Mouse (Mus musculus) monocyte, adult 5-6 weeks (primary cell): ENCODE results near the gene Tnk1. TPM values are rescaled to one million over a fixed set of nuclear protein-coding genes. Genes with fewer than 3 reads are reported as not detected.

ENCODE experiments used
- ATAC-seq: fragments of 153-309, 156-312 bp; replicated peaks from 2 replicates; pipeline ENCODE4 v1.8.0; 2017; ENCODE audit warnings: mild to moderate bottlenecking; ENCODE audit not compliant: low TSS enrichment, insufficient number of reproducible peaks, severe bottlenecking, poor library complexity, low FRiP score
- total RNA-seq: library from RNA; stranded (forward); fragments of 200-1000, 200-491, 200-594 nt; gene quantifications from 3 replicates; pipeline ENCODE4 v1.2.3, GENCODE M21; 2017

Tnk1 gene
- total RNA-seq, 1 experiment from 2014 or later = not detected

DNA sequence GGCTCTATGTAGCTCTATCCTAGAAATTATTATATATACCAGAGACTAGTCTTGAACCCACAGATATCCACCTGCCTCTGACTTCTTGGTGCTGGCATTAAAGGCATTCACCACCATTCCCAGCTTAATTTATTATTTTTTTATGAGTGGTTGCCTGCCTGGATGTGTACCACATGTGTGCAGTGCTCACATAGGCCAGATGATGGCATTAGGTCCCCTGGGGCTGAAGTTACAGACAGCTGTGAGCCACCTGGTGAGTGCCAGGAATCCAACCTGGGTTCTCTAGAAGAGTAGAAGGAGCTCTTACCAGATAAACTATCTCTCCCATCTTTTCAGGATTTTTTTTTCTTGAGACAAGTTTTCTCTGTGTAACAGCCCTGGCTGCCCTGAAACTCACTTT is 48.2 kb downstream of the Tnk1 start:
- ATAC-seq = no peak

DNA sequence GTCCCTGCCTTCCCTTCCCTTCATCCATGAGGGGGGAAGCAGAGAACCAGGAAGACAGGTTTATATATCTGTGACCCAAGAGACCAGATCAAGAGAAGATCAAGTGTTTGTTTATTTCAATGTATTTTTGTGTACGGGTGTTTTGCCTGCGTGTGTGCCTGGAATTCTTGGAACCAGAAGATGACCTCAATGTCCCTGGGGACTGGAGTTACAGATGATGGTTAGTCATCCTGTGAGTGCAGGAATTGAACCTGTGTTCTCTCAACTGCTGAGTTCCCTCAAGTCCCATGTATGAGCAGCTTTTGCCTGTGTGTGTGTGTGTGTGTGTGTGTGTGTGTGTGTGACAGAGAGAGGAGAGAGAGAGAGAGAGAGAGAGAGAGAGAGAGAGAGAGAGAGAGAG is 50.9 kb downstream of the Tnk1 start:
- ATAC-seq = no peak

GRCm38 (mm10) chr11:69806378-69806777 is 52.2 kb downstream of the Tnk1 start:
- ATAC-seq = no peak

- no peak for ATAC-seq
Observed at GRCm38 (mm10) chr11:69804972-69805909, 53.3 kb downstream of the Tnk1 start, which contains the start of gene Tmem102. TSS of gene Tmem102 (minus strand) at chr11:69805624.

- no peak for ATAC-seq
Observed at GRCm38 (mm10) chr11:69804652-69804940, 53.9 kb downstream of the Tnk1 start.

GRCm38 (mm10) chr11:69803786-69804651 is 54.5 kb downstream of the Tnk1 start:
- peak; percentile 36 for ATAC-seq

DNA sequence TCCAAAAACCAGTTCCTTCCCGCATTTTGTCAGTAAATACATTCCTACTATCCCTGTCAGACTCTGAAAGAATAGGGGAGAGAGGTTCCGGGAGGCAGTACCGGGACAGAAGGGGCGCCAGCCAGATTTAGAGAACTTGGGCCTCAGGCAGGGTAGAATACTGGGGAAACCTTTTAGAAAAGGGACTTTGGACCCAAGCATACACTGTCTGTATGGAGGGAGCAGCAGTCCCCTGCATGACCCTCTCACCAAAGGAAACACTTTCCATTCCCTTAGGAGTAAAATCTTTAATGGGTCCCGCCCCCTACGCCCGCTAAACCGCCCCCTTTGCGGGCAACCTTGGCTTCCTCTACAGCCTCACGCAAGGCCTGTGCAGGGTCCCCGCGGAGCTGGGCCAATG is 55.2 kb downstream of the Tnk1 start:
- ATAC-seq = no peak

DNA sequence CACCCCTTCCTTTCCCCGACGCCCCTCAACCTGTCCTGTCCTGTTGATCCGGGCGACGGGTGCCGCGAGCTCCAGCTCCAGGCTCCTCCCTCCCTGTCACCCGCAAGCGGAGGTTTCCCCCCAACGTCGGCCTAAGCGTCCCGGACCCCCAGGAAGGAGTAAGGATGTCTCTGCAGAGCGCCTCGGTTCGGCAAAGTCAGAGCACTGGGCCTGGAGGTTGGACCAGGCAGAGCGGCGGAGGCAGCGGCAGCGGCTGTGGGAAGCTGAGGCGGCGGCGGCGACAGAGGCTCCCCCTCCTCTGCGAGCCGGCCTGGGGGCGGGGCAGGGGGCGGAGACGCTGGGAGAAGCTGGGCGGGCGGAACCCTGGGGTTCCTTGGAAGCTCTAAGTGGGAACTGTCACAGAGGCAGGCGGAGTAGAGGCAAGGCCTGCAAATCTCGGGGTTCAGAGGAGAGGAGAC is 55.9 kb downstream of the Tnk1 start:
- no peak for ATAC-seq

DNA sequence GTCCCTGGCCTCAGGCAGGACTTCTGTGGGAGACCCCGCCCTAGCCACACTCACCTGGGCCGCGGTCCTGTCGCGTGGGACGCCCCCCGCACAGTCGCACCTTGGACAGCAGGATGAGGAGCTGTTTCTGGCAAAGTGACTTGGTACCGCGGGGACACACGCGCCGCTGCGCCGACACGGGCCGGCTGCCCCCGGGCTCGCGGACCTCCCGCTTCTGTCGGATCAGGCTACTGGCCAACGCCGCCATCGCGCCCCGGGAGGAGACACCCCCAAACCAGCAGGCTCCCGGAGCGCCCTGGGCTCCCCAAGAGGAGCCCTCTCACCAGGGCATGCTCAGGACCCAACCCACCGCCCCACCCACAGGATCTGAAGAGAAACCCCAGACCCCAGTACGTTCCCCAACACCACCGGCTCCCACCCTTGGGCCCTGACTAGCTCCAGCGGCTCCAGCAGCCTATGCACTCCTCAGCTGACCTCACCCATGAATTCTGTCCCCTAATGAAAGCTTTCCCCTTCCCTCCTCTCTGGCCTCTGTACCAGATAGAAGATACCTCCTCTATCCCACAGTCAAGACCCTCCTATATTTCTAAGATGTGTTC is 57.1 kb downstream of the Tnk1 start, which contains the start of gene Fgf11:
Gene Fgf11 (minus strand): TSS at position 479 of the 599 bp plus-strand sequence.
- ATAC-seq = no peak

Other genes with a start within 250 kb of the Tnk1 start
- gene Shbg, start 240.8 kb downstream of the Tnk1 start, total RNA-seq = not detected in 3 replicates
- 0.67 TPM in 1 of 3 replicates, not detected in the others for gene Sat2, start 236.7 kb downstream of the Tnk1 start, total RNA-seq
- 64.6 to 83.5 TPM (median 67.9 TPM) in 3 replicates for gene Fxr2, start 225.7 kb downstream of the Tnk1 start, total RNA-seq
- gene Sox15, start 203.4 kb downstream of the Tnk1 start, total RNA-seq = 4.1 to 8.2 TPM in 2 of 3 replicates, not detected in the other
- gene Mpdu1, start 196.1 kb downstream of the Tnk1 start, total RNA-seq = 32.9 to 56.3 TPM (median 49.2 TPM) in 3 replicates
- 203 to 221 TPM (median 207 TPM) in 3 replicates for gene Cd68, start 192.6 kb downstream of the Tnk1 start, total RNA-seq
- gene Eif4a1, start 186.3 kb downstream of the Tnk1 start, total RNA-seq = 597 to 694 TPM (median 633 TPM) in 3 replicates
- 67.5 to 144 TPM (median 118 TPM) in 3 replicates for gene Senp3, start 176.6 kb downstream of the Tnk1 start, total RNA-seq
- 40.3 to 90.5 TPM (median 78.8 TPM) in 3 replicates for gene Tnfsf13, start 172.9 kb downstream of the Tnk1 start, total RNA-seq
- gene Tnfsf12, start 162.9 kb downstream of the Tnk1 start, total RNA-seq = 2.5 to 23.1 TPM (median 10.7 TPM) in 3 replicates
- 23.9 to 50.5 TPM (median 24.3 TPM) in 3 replicates for gene Tnfsfm13, start 162.6 kb downstream of the Tnk1 start, total RNA-seq
- gene Polr2a, start 100.1 kb downstream of the Tnk1 start, total RNA-seq = 21.5 to 120 TPM (median 48.7 TPM) in 3 replicates
- not detected in 3 replicates for gene Slc35g3, start 96.8 kb downstream of the Tnk1 start, total RNA-seq
- 6.6 to 23.7 TPM (median 7.7 TPM) in 3 replicates for gene Zbtb4, start 92.8 kb downstream of the Tnk1 start, total RNA-seq
- 2.3 to 5.8 TPM (median 2.7 TPM) in 3 replicates for gene Chrnb1, start 62.8 kb downstream of the Tnk1 start, total RNA-seq
- 0.64 TPM in 1 of 3 replicates, not detected in the others for gene Fgf11, start 56.9 kb downstream of the Tnk1 start, total RNA-seq
- gene Tmem102, start 53.1 kb downstream of the Tnk1 start, total RNA-seq = not detected in 3 replicates
- gene Gm39566, start 43.4 kb downstream of the Tnk1 start, total RNA-seq = not detected in 3 replicates
- gene Spem2, start 40.3 kb downstream of the Tnk1 start, total RNA-seq = 0.29 TPM in 1 of 3 replicates, not detected in the others
- gene Spem1, start 36.5 kb downstream of the Tnk1 start, total RNA-seq = not detected in 3 replicates
- gene Nlgn2, start 20.9 kb downstream of the Tnk1 start, total RNA-seq = 0.10 to 0.29 TPM (median 0.11 TPM) in 3 replicates
- gene Tmem256, start 20.2 kb downstream of the Tnk1 start, total RNA-seq = 35.3 to 85.7 TPM (median 75.7 TPM) in 3 replicates
- gene Plscr3, start 12.4 kb downstream of the Tnk1 start, total RNA-seq = 0.53 to 3.8 TPM (median 2.8 TPM) in 3 replicates
- not detected in 3 replicates for gene Tmem95, start 19.3 kb upstream of the Tnk1 start, total RNA-seq
- gene Kctd11, start 22.7 kb upstream of the Tnk1 start, total RNA-seq = 1.6 to 9.9 TPM (median 2.5 TPM) in 3 replicates
- 83.6 to 201 TPM (median 84.0 TPM) in 3 replicates for gene Acap1, start 36.8 kb upstream of the Tnk1 start, total RNA-seq
- 0.87 TPM in 1 of 3 replicates, not detected in the others for gene 2810408A11Rik, start 42.3 kb upstream of the Tnk1 start, total RNA-seq
- 16.1 to 57.8 TPM (median 24.6 TPM) in 3 replicates for gene Neurl4, start 42.3 kb upstream of the Tnk1 start, total RNA-seq
- 85.4 to 110 TPM (median 101 TPM) in 3 replicates for gene Gps2, start 55.2 kb upstream of the Tnk1 start, total RNA-seq
- gene Eif5a, start 63.2 kb upstream of the Tnk1 start, total RNA-seq = 255 to 299 TPM (median 276 TPM) in 3 replicates
- gene Ybx2, start 77.1 kb upstream of the Tnk1 start, total RNA-seq = not detected in 3 replicates
- gene Slc2a4, start 89.5 kb upstream of the Tnk1 start, total RNA-seq = not detected in 3 replicates
- gene Cldn7, start 106.0 kb upstream of the Tnk1 start, total RNA-seq = not detected in 3 replicates
- 19.4 to 30.8 TPM (median 23.6 TPM) in 3 replicates for gene Ctdnep1, start 122.4 kb upstream of the Tnk1 start, total RNA-seq
- 29.0 to 43.7 TPM (median 33.9 TPM) in 3 replicates for gene Elp5, start 123.8 kb upstream of the Tnk1 start, total RNA-seq
- 244 to 340 TPM (median 296 TPM) in 3 replicates for gene Gabarap, start 132.4 kb upstream of the Tnk1 start, total RNA-seq
- 48.7 to 74.0 TPM (median 57.5 TPM) in 3 replicates for gene Phf23, start 137.0 kb upstream of the Tnk1 start, total RNA-seq
- gene Dvl2, start 141.9 kb upstream of the Tnk1 start, total RNA-seq = 18.6 to 27.1 TPM (median 19.1 TPM) in 3 replicates
- 46.9 to 64.6 TPM (median 55.3 TPM) in 3 replicates for gene Acadvl, start 156.7 kb upstream of the Tnk1 start, total RNA-seq
- 3.5 to 20.2 TPM (median 6.5 TPM) in 3 replicates for gene Dlg4, start 158.2 kb upstream of the Tnk1 start, total RNA-seq
- not detected in 3 replicates for gene Asgr1, start 195.4 kb upstream of the Tnk1 start, total RNA-seq
- 2.8 TPM in 1 of 3 replicates, not detected in the others for gene Asgr2, start 233.9 kb upstream of the Tnk1 start, total RNA-seq